Mouse (Mus musculus) urinary bladder, postnatal 25 days (tissue): ENCODE measurements around the gene Orai3.

Source experiments
- DNase-seq: peaks from one replicate; pipeline ENCODE4 v3.0.0; 2022; ENCODE audit warnings: low spot score

The Orai3 gene

GRCm38 (mm10) chr7:127799738-127800137, 30.1 kb downstream of the Orai3 start:
- no peak for DNase-seq

GRCm38 (mm10) chr7:127800435-127801009, 30.9 kb downstream of the Orai3 start, which contains the start of gene Hsd3b7:
Gene Hsd3b7 (plus strand): TSS chr7:127800604.
- peak; percentile 93 for DNase-seq

DNA sequence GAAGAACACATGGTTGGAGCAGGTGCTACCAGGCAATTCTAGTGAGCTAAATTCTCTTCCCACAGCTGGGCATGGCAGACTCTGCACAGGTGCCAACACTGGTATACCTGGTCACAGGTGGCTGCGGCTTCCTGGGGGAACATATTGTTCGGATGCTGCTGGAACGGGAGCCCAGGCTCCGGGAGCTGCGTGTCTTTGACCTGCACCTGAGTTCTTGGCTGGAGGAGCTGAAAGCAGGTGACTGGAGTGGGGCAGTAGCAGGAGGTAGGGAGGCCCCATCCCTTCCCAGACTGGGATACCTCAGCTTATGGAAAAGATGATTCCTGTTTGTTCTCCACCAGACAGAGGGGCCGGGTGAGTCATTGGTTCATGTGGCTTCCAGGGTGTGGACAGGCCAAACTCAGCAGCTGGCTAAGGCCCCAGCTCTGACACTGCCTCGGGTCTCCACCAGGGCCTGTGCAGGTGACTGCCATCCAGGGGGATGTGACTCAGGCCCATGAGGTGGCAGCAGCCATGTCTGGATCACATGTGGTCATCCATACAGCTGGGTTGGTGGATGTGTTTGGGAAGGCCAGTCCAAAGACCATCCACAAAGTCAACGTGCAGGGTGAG, 31.5 kb downstream of the Orai3 start:
- no peak for DNase-seq

GRCm38 (mm10) chr7:127802313-127802712, 32.7 kb downstream of the Orai3 start:
- DNase-seq = no peak

DNA sequence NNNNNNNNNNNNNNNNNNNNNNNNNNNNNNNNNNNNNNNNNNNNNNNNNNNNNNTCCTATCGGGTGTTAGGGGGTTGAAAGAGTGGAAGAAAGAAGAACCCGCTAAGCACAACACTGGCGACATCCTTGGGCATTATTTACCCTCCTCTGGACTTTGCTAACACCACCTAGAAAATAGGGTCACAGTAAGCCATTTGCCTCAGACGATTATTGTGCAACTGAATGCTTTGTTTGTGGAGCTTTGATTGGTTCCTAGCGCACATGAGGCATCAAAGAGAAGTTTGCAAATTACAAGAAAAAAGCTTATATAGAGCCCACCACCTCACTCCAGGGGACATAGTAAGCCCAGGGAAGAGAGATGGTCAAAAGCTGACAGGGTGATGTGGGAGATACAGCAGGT, 39.2 kb downstream of the Orai3 start:
- no peak for DNase-seq

GRCm38 (mm10) chr7:127809846-127810245, 40.2 kb downstream of the Orai3 start:
- DNase-seq = no peak

GRCm38 (mm10) chr7:127810650-127811049, 41.0 kb downstream of the Orai3 start:
- DNase-seq = no peak

DNA sequence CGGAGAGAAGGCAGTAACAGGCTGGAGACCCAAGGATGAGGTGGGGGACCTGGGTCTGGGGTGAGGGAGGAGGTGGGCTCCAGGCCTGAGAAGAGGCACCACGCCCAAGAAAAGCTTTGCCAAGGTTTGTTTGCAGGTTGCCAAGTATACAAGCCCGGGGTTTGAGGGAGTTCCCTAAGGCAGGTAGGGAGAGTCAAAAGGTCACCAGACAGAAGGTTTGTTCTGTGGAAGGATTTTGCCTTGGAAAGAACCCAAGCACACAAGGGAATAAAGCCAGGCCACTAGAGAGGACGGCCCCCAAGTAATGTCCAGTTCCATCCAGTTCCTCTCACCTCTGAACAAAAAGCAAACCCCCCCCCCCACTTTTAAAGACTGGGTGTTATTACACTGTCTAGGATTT, 41.6 kb downstream of the Orai3 start:
- no peak for DNase-seq

DNA sequence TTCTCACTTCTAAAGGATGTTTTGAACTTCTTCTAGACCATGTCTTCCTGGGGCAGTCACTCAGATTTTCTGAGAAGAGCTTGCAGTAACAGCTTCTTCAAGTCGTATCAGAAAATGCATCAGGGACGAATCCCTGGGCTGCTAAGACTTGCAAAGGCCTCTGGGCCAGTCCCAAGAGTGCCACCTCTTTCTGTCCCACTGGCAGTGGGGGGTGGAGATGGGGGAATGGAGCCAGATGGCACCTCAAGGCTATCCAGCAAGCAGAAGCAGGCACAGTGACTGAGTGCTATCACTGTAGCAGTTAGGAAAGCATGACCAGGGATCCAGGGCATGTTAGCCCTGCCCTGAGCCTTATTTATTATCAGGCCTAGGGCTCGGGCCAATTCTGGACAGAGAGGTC, 42.7 kb downstream of the Orai3 start:
- no peak for DNase-seq

- DNase-seq = no peak
Observed at GRCm38 (mm10) chr7:127813821-127814220, 44.2 kb downstream of the Orai3 start.

DNA sequence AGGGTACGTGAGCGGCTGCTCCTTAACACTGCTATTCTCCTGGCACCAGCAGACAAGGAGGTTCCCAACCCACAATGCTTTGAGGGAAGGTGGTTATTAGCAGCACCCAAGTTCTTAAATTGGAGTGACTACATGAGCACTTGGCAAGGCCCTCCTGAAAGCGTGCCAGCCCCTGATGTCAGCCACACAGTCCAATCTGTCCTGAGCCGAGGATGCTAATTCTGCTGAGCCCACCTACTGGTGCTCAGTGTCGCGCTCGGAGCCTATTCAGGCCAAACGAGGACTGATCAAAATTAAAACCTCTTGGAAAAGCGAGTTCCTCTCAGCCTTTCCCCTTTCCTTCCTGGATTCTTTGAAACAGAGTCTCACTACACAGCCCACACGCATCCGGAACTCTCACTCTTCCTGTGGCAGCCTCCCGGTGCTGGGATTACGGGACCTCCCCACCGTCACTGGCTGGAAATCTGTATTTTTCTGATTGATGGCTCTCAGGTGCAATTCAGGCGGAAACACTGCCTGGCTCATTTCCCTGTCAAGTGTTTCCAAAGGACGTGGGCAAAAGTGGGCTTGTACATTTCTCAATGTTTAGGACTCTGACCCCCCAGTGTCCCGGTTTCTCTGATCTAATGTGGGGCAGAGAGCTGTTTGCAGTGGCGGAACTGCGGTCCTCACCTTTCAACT, 44.8 kb downstream of the Orai3 start:
- DNase-seq = peak; percentile 35

DNA sequence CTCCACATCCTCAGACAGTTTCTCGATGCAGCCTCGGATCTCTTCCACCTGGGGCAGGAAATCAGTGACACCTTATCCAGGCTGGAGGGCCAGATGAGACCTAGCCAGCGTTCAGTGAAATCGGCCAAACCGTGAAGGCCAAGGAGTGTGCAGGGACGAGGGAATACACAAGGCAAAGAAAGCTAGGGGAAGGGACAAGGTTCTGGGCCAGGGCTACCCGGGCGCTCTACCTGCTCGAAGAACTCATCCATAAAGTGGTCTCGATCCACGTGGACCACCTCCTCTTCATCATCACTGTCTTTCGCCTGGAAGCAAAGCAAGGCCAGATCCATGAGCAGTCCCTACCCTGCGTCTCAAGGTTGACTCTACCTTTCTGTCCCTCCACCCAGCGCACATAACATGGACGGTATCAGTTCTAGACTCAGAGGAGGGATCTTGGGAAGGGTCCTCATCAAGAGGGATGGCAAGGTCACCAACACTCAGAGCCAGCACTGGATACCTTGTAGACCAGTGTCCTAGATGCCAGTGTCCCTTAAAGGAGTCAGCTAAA, 45.6 kb downstream of the Orai3 start:
- DNase-seq = no peak

- peak; percentile 33 for DNase-seq
Observed at GRCm38 (mm10) chr7:127815954-127816821, 46.6 kb downstream of the Orai3 start.

DNA sequence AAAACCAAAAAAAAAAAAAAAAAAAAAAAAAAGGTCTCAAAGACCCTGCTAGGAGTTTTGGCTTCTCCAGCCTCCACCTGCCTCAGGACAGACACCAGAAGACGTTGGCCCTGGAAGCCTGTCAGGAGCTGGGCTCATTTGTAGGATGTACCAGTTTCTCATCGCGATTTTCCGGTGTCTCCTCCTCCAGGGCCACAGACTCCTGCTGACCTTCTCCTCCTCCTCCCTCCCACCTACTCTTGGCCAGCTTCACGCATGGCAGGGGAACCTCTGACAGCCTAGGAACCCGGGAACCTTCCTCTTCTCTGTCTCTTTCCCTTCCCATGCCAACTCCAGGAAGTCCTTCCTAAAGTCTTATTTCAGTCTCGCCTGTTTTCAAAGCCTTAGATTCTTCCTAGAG, 47.4 kb downstream of the Orai3 start:
- no peak for DNase-seq

GRCm38 (mm10) chr7:127817776-127818175, 48.2 kb downstream of the Orai3 start:
- no peak for DNase-seq

GRCm38 (mm10) chr7:127820836-127821509, 51.4 kb downstream of the Orai3 start:
- DNase-seq = no peak

GRCm38 (mm10) chr7:127822494-127822893, 52.9 kb downstream of the Orai3 start:
- DNase-seq = no peak

DNA sequence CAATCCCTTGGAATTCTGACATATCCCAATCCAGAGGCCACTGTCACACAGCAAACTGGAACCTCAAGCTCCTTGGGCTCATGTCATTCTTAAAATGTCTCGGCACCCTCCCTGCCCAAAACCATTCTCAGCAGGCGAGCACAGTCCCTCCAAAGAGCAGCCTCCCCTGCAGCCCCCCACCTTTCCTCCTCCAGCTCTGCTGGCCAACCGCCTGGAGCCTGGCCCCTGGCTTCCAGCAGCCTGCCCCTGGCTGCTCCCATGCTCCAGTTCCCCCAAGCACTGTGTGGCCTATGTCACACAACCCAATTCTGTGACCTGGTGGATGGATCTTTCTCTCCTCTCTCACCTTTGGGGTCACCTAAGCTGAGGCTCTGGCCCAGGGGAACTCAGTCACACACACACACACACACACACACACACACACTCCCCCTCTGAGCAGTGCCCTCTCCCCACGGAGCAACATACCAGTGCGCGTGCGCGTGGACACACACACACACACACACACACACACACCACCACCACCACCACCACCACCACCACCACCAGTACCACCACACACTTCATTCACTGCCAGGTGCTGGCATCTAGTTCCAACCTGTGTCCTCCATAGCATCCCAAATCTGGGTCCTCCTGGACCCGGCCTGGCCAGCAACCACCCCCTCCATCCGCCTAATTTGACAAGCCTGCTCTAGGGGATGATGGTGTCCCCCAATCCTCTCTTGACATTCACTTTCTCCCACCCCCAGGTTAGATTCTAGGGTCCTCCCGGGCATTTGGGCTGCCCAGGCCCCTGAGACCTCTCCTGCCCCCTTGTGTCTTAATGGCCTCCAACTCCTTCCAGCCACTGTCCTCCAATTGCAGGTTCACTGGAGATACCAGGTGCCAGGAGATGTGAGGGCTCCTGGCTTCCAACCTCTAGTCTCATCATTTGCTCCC, 53.9 kb downstream of the Orai3 start:
- no peak for DNase-seq

- DNase-seq = no peak
Observed at GRCm38 (mm10) chr7:127824176-127824871, 54.7 kb downstream of the Orai3 start, which contains the start of the genes Stx4a and Stx1b. Gene Stx4a (plus strand): TSS chr7:127824294. Gene Stx1b (minus strand): TSS chr7:127824549.
